Mouse (Mus musculus) hematopoietic multipotent progenitor cell, adult 10-12 weeks (in vitro differentiated cells): ENCODE results near the gene Olfr215. TPM values are rescaled to one million over a fixed set of nuclear protein-coding genes. Genes with fewer than 3 reads are reported as not detected.

ENCODE experiments used
- polyA plus RNA-seq: library from polyadenylated mRNA; stranded (reverse); fragments of >175 nt; gene quantifications from 2 replicates; pipeline ENCODE4 v1.2.3, GENCODE M21; 2012; ENCODE audit warnings: low replicate concordance

Gene Olfr215
- not detected in 2 replicates for polyA plus RNA-seq

GRCm38 (mm10) chr6:116584095-116584494, at the start of gene Olfr215:
Olfr215 (minus strand) TSS chr6:116584195.

GRCm38 (mm10) chr6:116628539-116629171, 44.7 kb upstream of the Olfr215 start, which contains the start of gene Zfp422:
Zfp422 (minus strand) TSS chr6:116628999.

GRCm38 (mm10) chr6:116553935-116554334, 30.1 kb downstream of the Olfr215 start, which contains the start of gene Olfr214:
Olfr214 (plus strand) TSS chr6:116554235.

GRCm38 (mm10) chr6:116550841-116551240, 33.2 kb downstream of the Olfr215 start, which contains the start of gene Gm5580:
Gm5580 (plus strand) TSS chr6:116551141.

GRCm38 (mm10) chr6:116538156-116538555, 45.8 kb downstream of the Olfr215 start, which contains the start of gene Olfr213:
Olfr213 (plus strand) TSS chr6:116538456.

Other genes with a start within 250 kb of the Olfr215 start
- gene March8, start 246.2 kb downstream of the Olfr215 start, polyA plus RNA-seq = 4.2 and 8.9 TPM in 2 replicates
- 3.0 and 9.7 TPM in 2 replicates for gene Alox5, start 123.0 kb downstream of the Olfr215 start, polyA plus RNA-seq
- gene Olfr211, start 95.1 kb downstream of the Olfr215 start, polyA plus RNA-seq = not detected in 2 replicates
- not detected in 2 replicates for gene Olfr212, start 77.7 kb downstream of the Olfr215 start, polyA plus RNA-seq
- gene Olfr213, start 45.7 kb downstream of the Olfr215 start, polyA plus RNA-seq = not detected in 2 replicates
- 0.11 TPM in 1 of 2 replicates, not detected in the other for gene Gm5580, start 33.1 kb downstream of the Olfr215 start, polyA plus RNA-seq
- gene Olfr214, start 30.0 kb downstream of the Olfr215 start, polyA plus RNA-seq = not detected in 2 replicates
- 2.6 and 5.5 TPM in 2 replicates for gene Zfp422, start 44.8 kb upstream of the Olfr215 start, polyA plus RNA-seq
- gene Depp1, start 66.4 kb upstream of the Olfr215 start, polyA plus RNA-seq = 0.30 TPM in 1 of 2 replicates, not detected in the other
- gene Rassf4, start 89.8 kb upstream of the Olfr215 start, polyA plus RNA-seq = 31.4 and 34.0 TPM in 2 replicates
- gene Tmem72, start 132.7 kb upstream of the Olfr215 start, polyA plus RNA-seq = 0.01 and 0.02 TPM in 2 replicates